Mouse (Mus musculus) Patski (cell line): ENCODE measurements around the gene Gfra4. TPM values are rescaled to one million over a fixed set of nuclear protein-coding genes. Genes with fewer than 3 reads are reported as not detected.

Experiments used
- ATAC-seq: fragments of 100-300 bp; one replicate; pipeline ENCODE4 v1.8.0; 2021
- CTCF ChIA-PET: fragments of 350-600 bp; sonication (Branson Sonifier 250); formaldehyde crosslinking; loops from one replicate; lab custom pipeline; 2022; ENCODE audit warnings: inconsistent platforms; lab: Charles Lee
- POLR2A ChIA-PET: fragments of 350-600 bp; sonication (Branson Sonifier 250); formaldehyde crosslinking; loops from one replicate; lab custom pipeline; 2022; ENCODE audit warnings: antibody characterized with exemption, inconsistent platforms; lab: Charles Lee
- DNase-seq: peaks from one replicate; pipeline ENCODE4 v3.0.0-alpha.2; 2011; ENCODE audit warnings: low read depth, low spot score
- H3K27me3 ChIP-seq: fragments of 371-371 bp; one replicate; pipeline ENCODE4 v1.5.1; 2021
- CTCF ChIP-seq: fragments of 100-300 bp; IDR thresholded peaks from one replicate; pipeline ENCODE4 v1.5.1; 2021
- in situ Hi-C: fragments of 300-500 bp; cut with MboI; formaldehyde crosslinking; loops from 3 replicates; pipeline ENCODE4 v1.11.1; 2018; ENCODE audit warnings: low pct_unique_long_range_greater_than_20kb, mixed read lengths
- polyA plus RNA-seq: library from polyadenylated mRNA; unstranded; gene quantifications from one replicate; pipeline ENCODE4 v1.2.3, GENCODE M21; 2021

The Gfra4 gene
- polyA plus RNA-seq, 1 experiment from 2014 or later = 4.6 TPM

DNA sequence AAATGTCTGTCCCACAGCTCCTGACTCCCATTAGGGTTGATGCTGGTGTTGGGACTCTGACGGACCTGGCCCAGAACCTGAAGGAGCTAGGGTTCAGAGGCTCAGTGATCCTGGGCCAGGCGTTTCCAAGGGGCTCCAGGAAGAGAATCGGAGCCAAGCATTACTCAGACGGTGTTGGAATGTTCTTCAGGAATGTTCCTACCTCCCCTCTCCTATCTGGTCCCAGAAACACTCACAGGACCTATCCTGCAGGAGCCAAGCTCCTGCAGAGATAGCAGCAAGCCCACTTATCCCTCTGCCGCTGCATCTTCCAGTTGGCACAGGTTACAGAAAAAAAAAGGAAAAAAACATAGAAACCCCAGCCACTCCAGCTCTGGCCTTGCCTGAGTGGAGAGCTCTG lies 18.7 kb upstream of the Gfra4 start:
- no peak for TF ChIP-seq CTCF
- no peak for DNase-seq
- ChIA-PET CTCF (interaction anchor here (1.2 kb wide), 1 partner anchor 33 kb away, joined by 5 read pairs; no protein-coding TSS in a partner anchor), POLR2A (interaction anchor here (0.6 to 1.4 kb wide), 2 partner anchors 13 to 15 kb away, joined by 3 to 4 read pairs; no protein-coding TSS in a partner anchor)
- ATAC-seq = no peak
- in situ Hi-C loops = no loop called here
- no peaks in the 10 kb centered on the region for H3K27me3 ChIP-seq

- DNase-seq (no peak), ATAC-seq (no peak)
- TF ChIP-seq CTCF = no peak
- ChIA-PET CTCF (interaction anchor here (1.1 to 1.5 kb wide), 2 partner anchors 27 to 99 kb away, joined by 3 to 4 read pairs; partner anchors contain the start of gene 1700037H04Rik), POLR2A (interaction anchor here (1.4 kb wide), 1 partner anchor 13 kb away, joined by 4 read pairs; no protein-coding TSS in a partner anchor)
- H3K27me3 ChIP-seq = no peaks in the 10 kb centered on the region
- in situ Hi-C loops = no loop called here
Measured at GRCm38 (mm10) chr2:131060784-131061183, 17.9 kb upstream of the Gfra4 start.

- CTCF ChIA-PET = interaction anchor here (1.1 to 1.5 kb wide), 3 partner anchors 27 to 100 kb away, joined by 3 to 5 read pairs (median 4); partner anchors contain the start of gene 1700037H04Rik
- ATAC-seq (peak; percentile 61), DNase-seq (no peak)
- POLR2A ChIA-PET = interaction anchor here (0.6 kb wide), 1 partner anchor 12 kb away, joined by 3 read pairs; no protein-coding TSS in a partner anchor
- in situ Hi-C loops = no loop called here
- no peaks in the 10 kb centered on the region for H3K27me3 ChIP-seq
- TF ChIP-seq CTCF = no peak
Measured at GRCm38 (mm10) chr2:131059781-131060540, 17.1 kb upstream of the Gfra4 start.

GRCm38 (mm10) chr2:131059377-131059776 lies 16.5 kb upstream of the Gfra4 start:
- CTCF ChIA-PET = interaction anchor here (1.1 kb wide), 2 partner anchors 35 to 37 kb away, joined by 4 to 5 read pairs; no protein-coding TSS in a partner anchor
- no peak for TF ChIP-seq CTCF
- DNase-seq (peak; percentile 46), ATAC-seq (no peak)
- in situ Hi-C loops = no loop called here
- H3K27me3 ChIP-seq = no peaks in the 10 kb centered on the region
- POLR2A ChIA-PET = interaction anchor here (0.6 kb wide), 1 partner anchor 11 kb away, joined by 3 read pairs; no protein-coding TSS in a partner anchor

DNA sequence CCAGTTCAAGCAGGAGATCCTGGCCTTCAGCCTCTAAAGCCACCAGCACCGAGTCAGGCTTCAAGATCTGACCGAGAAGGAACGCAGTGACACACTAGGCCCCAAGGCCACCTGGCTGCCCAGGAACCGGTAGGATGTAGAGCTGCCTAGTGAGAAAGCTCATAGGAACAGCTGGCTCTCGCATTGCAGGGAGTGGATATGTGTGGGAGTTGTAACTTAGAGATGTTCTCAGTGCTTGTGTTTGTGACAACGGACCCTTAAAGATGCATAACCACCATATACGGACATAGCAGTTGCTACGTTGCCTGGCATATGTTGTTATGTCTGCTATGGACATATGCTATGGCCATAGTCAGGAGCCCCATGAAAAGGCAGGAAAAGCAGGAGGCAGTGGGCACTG lies 15.8 kb upstream of the Gfra4 start:
- POLR2A ChIA-PET = no interaction called here
- DNase-seq (no peak), ATAC-seq (no peak)
- CTCF ChIA-PET = interaction anchor here (1.1 kb wide), 1 partner anchor 36 kb away, joined by 4 read pairs; no protein-coding TSS in a partner anchor
- H3K27me3 ChIP-seq = no peaks in the 10 kb centered on the region
- in situ Hi-C loops = no loop called here
- no peak for TF ChIP-seq CTCF

GRCm38 (mm10) chr2:131056191-131056590 lies 13.3 kb upstream of the Gfra4 start:
- in situ Hi-C loops = no loop called here
- no peaks in the 10 kb centered on the region for H3K27me3 ChIP-seq
- POLR2A ChIA-PET = interaction anchor here (0.5 to 0.8 kb wide), 2 partner anchors 41 to 50 kb away, joined by 3 to 5 read pairs; no protein-coding TSS in a partner anchor
- DNase-seq = no peak
- ATAC-seq = no peak
- TF ChIP-seq CTCF = no peak
- CTCF ChIA-PET = interaction anchor here (0.7 to 1.9 kb wide), 10 partner anchors 11 to 182 kb away, joined by 3 to 7 read pairs (median 3); partner anchors contain the start of gene 1700037H04Rik

GRCm38 (mm10) chr2:131055631-131056030 lies 12.7 kb upstream of the Gfra4 start:
- ATAC-seq = no peak
- POLR2A ChIA-PET = interaction anchor here (0.5 kb wide), 1 partner anchor 42 kb away, joined by 5 read pairs; no protein-coding TSS in a partner anchor

GRCm38 (mm10) chr2:131054646-131055264 lies 11.9 kb upstream of the Gfra4 start:
- ChIA-PET POLR2A (no interaction called here), CTCF (interaction anchor here (1.1 kb wide), 1 partner anchor 202 kb away, joined by 3 read pairs; no protein-coding TSS in a partner anchor)
- ATAC-seq = no peak
- TF ChIP-seq CTCF = no peak
- in situ Hi-C loops = no loop called here
- no peak for DNase-seq
- no peaks in the 10 kb centered on the region for H3K27me3 ChIP-seq

More at GRCm38 (mm10) chr2:131055631-131056030, 12.7 kb upstream of the Gfra4 start:
- DNase-seq = no peak
- CTCF ChIA-PET = interaction anchor here (1.1 to 1.9 kb wide), 6 partner anchors 19 to 201 kb away, joined by 3 to 7 read pairs (median 4); partner anchors contain the start of gene 1700037H04Rik
- TF ChIP-seq CTCF = no peak
- in situ Hi-C loops = no loop called here
- H3K27me3 ChIP-seq = no peaks in the 10 kb centered on the region

- ATAC-seq (no peak), DNase-seq (no peak)
- ChIA-PET CTCF (interaction anchor here (0.7 kb wide), 1 partner anchor 200 kb away, joined by 3 read pairs; no protein-coding TSS in a partner anchor), POLR2A (no interaction called here)
- no peak for TF ChIP-seq CTCF
- in situ Hi-C loops = no loop called here
- no peaks in the 10 kb centered on the region for H3K27me3 ChIP-seq
Measured at GRCm38 (mm10) chr2:131053851-131054645, 11.2 kb upstream of the Gfra4 start.
